Mouse (Mus musculus): ENCODE measurements at regions not wholly inside any gene's neighbourhood (a gene's known extent, or its start where the extent isn't known, plus 50 kb on each side); places are given as distances from the start of the nearest gene placed in this dataset.

- TF ChIP-seq CTCF (IDR thresholded peaks at IDR 0.05; ENCODE audit: low read depth) (no peak), EP300 (IDR thresholded peaks at IDR 0.05; ENCODE audit: low read depth) (no peak)
Measured at GRCm38 (mm10) chr8:35047798-35048197, 717.8 kb upstream of the Gm19410 start.
